Mouse (Mus musculus): Measurements from ENCODE around the gene Sirt7. TPM values are rescaled to one million over a fixed set of nuclear protein-coding genes. Genes with fewer than 3 reads are reported as not detected.
"Not testable (repeated sequence)": the region's sequence is repeated elsewhere in the genome, so short reads cannot be mapped to it uniquely, and the experiment has no call there.

Sirt7 gene
- polyA plus RNA-seq, 1 experiment from 2014 or later: 32.7 TPM

DNA sequence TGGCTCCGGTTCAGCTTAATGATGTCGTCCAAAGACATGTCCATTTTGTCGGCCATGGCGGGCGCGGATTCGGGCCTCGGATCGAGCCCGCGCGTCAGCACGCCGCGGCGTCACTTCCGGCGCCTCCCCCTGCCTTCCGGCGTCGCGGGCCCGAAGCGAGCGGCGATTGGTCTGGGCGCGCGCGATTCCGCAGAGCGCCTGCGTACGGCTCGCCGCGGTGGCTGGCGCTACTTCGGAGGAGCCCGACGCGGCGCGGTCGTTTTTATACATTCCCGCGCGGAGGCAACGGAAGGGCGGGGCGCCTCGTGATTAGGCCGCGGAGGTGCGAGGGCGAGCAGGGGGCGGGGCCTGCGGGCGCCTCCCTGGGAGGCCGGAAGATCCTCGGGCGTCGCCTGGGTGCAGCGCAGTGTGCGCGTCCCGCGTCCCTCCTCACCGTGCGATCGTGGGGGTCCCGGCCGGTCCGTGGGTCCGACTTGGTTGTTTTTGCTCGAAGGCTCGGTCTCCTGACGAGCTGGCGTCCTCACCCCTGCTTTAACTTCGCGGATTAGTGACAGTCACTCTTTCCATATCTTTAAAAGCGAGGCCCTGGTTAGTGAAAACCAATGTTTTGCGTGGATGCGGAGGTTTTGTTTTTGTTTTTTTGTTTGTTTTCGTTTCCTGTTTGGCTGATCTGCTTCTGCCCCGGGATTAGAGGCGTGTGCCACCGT, 26.6 kb downstream of the Sirt7 start, which contains the start of the genes Alyref and Anapc11:
Alyref (minus strand) TSS at position 83 of the 707 bp plus-strand sequence.
Anapc11 (plus strand) TSS at position 139 of the 707 bp plus-strand sequence.
- under 1% methylated on average over 86 of the region's 88 CpGs for WGBS
- ATAC-seq (replicated peaks; ENCODE audit: low FRiP score): peak; percentile 98
- Histone ChIP-seq H3K27ac (peak within 1 kb of the TSS; percentile 89), H3K4me2 (peak within 1 kb of the TSS; percentile 92), H3K9me3 (replicated peaks) (no peaks in the 10 kb centered on the region), H3K27me3 (no peaks in the 10 kb centered on the region), H3K36me3 (peaks cover 71% of the 10 kb centered on the region), H3K4me3 (replicated peaks) (peak within 1 kb of the TSS; percentile 99), H3K9ac (peak within 1 kb of the TSS; percentile 92), H3K4me1 (peaks cover 32% of the 10 kb centered on the region)

DNA sequence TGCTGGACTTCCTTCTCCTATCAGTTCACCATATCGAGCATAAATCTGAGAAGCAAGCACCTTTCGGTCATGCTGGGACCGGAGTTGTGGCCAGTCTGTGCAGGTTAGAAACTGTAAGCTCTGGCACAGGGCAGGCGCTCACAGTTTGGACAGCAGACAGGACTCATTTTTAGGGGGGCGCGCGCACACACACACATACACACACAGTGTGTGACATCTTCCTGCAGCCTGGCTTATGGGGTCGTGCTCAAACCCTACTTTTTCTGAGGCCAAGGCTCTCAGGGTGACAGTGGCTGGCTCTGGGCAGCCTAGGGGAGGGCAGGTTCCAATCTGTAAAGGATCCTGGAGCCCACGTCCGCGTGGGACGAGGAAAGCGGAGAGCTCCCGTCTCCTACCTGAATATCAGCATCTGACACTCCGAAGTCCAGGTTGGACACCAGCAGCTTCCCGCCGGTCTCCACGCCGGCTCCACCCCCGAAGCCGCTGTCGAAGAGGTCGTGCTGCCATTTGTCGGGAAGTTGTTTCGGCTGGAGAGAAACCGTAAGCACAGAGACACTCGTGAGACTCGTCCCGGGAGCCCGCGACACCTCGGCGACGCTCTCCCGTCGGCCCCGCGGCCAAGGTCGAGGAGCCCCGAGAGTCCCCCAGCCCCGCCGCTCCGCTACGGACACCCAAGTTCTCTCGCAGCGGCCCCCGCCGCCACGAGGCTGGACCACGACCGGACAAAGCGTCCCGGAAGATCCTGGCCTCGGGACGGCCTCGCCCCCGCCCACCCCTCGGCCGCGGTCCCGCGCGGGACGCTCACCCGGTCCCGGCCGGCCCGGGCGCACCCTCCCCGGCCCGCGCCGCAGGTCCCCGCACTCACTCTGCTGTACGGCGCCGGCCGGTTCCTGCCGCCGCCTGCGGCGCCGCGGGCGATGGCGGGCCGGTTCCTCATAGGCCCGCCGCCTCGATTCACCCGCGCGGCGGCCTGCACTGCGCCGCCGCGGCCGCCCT, 27.5 kb downstream of the Sirt7 start:
- Histone ChIP-seq H3K4me1 (peaks cover 32% of the 10 kb centered on the region), H3K4me2 (peak overlapping the region; percentile 92), H3K9me3 (replicated peaks) (no peaks in the 10 kb centered on the region), H3K4me3 (replicated peaks) (peak overlapping the region; percentile 99), H3K9ac (peak overlapping the region; percentile 92), H3K27me3 (no peaks in the 10 kb centered on the region), H3K27ac (peak overlapping the region; percentile 89), H3K36me3 (peaks cover 71% of the 10 kb centered on the region)
- ATAC-seq (replicated peaks; ENCODE audit: low FRiP score): peak; percentile 61
- 2% methylated on average over 99 of the region's 99 CpGs for WGBS

DNA sequence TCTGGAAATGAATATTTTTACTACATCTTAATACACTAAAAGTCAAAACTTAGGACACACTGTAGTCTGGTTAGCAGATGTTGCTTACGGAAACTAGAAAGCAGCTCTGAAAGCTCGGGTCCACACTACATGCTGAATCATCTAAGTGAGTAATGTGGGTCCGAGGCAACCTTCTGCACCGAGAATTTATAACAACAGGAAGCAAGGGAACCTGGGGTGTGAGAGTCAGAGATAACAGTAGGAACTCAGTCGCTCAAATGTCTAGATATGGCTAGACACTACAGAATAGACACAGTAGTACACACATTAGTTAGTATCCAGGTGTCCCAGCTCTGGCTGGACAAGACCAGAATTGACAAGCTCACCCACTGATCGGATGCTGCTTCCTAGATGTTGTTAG, 36.5 kb downstream of the Sirt7 start:
- Histone ChIP-seq H3K36me3 (peaks cover 99% of the 10 kb centered on the region), H3K4me1 (no peaks in the 10 kb centered on the region), H3K27ac (no peak overlapping the region), H3K4me3 (replicated peaks) (no peak overlapping the region), H3K9me3 (replicated peaks) (no peaks in the 10 kb centered on the region), H3K9ac (no peak overlapping the region), H3K27me3 (no peaks in the 10 kb centered on the region), H3K4me2 (no peak overlapping the region)
- no peak for ATAC-seq (replicated peaks; ENCODE audit: low FRiP score)
- 90% methylated on average over 6 of the region's 6 CpGs for WGBS

DNA sequence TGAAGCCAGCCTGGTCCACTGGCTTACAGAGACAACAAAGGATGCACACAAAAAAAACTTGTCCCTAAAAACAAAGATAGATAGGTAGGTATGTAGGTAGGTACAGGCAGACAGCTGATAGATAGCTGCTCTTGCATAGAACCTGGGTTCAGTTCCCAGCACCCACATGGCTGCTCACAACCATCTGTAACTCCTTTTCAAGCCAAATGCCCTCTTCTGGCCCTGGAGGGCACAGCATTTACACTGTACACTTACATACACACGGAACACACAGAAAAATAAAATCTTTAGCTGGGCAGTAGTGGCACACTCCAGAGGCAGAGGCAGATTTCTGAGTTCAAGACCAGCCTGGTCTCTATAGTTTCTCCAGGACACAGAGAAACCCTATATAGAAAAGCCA, 41.1 kb downstream of the Sirt7 start:
- no peaks in the 10 kb centered on the region for H3K27me3 ChIP-seq
- H3K36me3 ChIP-seq: peaks cover 66% of the 10 kb centered on the region
- H3K4me1 ChIP-seq: peaks cover 29% of the 10 kb centered on the region
- no peaks in the 10 kb centered on the region for H3K9me3 ChIP-seq (replicated peaks)
- no peak for ATAC-seq (replicated peaks; ENCODE audit: low FRiP score)
- 100% methylated on average over 1 of the region's 1 CpGs for WGBS
- H3K4me3 ChIP-seq (replicated peaks): no peak overlapping the region
- H3K4me2 ChIP-seq: no peak overlapping the region
- no peak overlapping the region for H3K9ac ChIP-seq
- H3K27ac ChIP-seq: no peak overlapping the region

DNA sequence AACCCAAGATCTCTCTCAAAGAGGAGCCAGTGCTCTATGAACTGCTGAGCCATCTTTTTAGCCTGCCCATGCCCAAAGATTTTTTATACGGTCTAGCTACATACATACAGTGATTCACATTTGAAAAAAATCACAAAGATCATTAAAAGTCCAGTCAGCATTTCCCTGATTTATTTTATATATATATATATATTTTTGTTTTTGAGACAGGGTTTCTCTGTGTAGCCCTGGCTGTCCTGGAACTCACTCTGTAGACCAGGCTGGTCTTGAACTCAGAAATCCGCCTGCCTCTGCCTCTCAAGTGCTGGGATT, 42.1 kb downstream of the Sirt7 start:
- H3K4me3 ChIP-seq (replicated peaks); H3K4me2 ChIP-seq; ATAC-seq (replicated peaks; ENCODE audit: low FRiP score); H3K9ac ChIP-seq; H3K9me3 ChIP-seq (replicated peaks); H3K27me3 ChIP-seq: not testable (repeated sequence)
- Histone ChIP-seq H3K27ac (peak overlapping the region; percentile 94; the same call in 1 of the 2 replicates), H3K36me3 (peaks cover 66% of the 10 kb centered on the region), H3K4me1 (peaks cover 39% of the 10 kb centered on the region)
- WGBS: 92% methylated on average over 2 of the region's 2 CpGs

DNA sequence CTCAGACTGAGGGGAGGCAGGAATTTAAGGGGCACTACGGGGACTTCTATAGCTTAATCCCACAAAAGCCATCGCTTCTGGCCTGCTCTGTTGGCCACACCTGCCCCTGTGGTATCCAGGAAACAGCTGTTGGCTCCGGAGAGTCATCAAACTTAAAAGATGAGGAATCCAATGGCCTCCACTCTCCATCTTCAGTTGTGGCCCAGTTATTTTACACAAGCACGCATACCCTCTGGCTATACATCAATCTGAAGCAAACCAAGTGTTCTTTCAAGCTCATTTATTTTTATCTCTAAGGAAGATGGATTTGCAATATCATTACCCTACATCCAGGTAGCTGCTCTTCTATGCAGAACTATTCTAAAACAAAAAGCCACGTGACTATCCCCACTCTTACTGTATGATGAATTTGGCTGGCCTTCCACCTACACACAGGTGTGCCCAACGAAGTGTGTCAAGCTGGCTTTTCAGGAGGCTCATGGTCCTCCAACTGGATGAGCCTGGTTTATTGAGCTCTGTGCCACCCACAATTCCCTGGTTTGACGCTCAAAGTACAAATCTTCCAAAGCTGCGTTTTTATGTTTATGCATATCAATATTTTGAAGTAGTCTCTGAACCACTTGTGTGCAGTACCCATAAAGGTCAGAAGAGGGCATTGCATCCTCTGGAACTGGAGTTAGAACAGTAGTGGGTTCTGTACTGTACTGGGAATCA, 42.6 kb downstream of the Sirt7 start:
- no peak for ATAC-seq (replicated peaks; ENCODE audit: low FRiP score)
- no peaks in the 10 kb centered on the region for H3K9me3 ChIP-seq (replicated peaks)
- peaks cover 66% of the 10 kb centered on the region for H3K36me3 ChIP-seq
- H3K27me3 ChIP-seq: no peaks in the 10 kb centered on the region
- peaks cover 44% of the 10 kb centered on the region for H3K4me1 ChIP-seq
- peak overlapping the region; percentile 96 for H3K9ac ChIP-seq
- WGBS: 71% methylated on average over 8 of the region's 8 CpGs
- H3K4me2 ChIP-seq: peak overlapping the region; percentile 90
- peak overlapping the region; percentile 94 for H3K27ac ChIP-seq
- H3K4me3 ChIP-seq (replicated peaks): peak overlapping the region; percentile 95

DNA sequence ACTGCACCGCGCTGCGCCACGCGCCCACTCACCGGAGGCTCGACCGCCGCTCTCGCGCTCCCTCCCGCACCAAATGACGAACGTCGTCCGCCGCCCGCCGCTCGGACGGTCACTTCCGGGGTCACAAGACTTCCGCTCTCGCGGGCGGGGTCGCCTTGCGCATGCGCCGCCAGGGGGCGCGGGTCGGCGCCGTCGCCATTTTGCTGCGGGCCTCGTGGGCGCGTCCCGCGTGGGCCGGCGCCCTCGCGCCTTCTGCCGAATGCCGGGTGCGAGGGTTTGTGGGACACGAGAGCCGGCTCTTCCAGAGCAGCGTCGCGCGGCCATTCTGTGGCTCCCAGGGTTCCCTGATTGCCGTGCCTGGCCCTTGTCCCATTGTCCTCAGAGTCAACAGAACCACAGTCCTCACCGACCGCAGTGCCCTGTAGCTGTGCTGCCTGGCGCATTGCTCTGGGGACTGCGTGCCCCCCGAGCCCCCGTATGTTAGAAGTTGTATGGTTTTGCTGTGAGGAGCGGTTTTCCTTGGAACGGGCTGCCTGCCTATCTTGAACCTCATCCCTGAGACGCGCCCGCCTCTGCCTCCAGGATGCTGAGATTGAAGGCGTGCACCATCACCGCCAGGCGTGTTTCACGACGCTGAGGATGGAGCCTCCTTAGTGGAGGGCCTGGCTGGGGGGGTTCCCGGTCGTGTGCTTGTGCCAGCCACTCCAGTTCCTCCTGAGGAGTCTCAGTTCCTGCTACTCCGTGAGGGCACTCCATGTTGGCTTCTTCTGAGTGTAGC, 43.4 kb downstream of the Sirt7 start, which contains the start of gene Arhgdia:
Arhgdia (minus strand) TSS at position 135 of the 778 bp plus-strand sequence.
- 5% methylated on average over 66 of the region's 75 CpGs for WGBS
- Histone ChIP-seq H3K4me1 (peaks cover 48% of the 10 kb centered on the region), H3K9ac (peak within 1 kb of the TSS; percentile 96), H3K4me2 (peak within 1 kb of the TSS; percentile 90), H3K27me3 (no peaks in the 10 kb centered on the region), H3K9me3 (replicated peaks) (no peaks in the 10 kb centered on the region), H3K4me3 (replicated peaks) (peak within 1 kb of the TSS; percentile 95), H3K36me3 (peaks cover 62% of the 10 kb centered on the region), H3K27ac (peak within 1 kb of the TSS; percentile 94)
- ATAC-seq (replicated peaks; ENCODE audit: low FRiP score): peak; percentile 15; the same call in 1 of the 2 replicates

DNA sequence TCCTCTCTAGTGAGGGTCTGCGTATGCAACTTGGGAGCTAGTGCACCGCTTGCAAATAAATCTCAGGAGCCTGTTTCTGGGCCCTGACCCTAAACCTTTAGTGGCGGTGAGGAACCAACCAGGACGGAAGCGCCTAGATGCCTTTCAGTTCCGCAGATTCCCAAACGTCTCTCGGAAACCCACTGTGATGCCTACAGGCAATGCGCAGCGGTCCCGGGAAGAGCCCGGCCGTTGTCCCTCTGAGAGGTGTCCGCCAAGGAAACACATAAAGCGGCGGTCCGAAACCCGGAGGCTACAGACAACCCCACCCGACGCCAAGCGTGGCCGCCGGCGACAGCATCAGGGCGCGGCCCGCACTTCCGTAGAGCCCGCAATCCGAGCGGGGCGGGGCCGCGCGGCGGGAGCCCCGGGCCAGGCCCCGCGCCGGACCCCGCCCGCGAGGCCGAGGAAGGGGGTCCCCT, 44.1 kb downstream of the Sirt7 start:
- Histone ChIP-seq H3K9ac (peak overlapping the region; percentile 96), H3K36me3 (peaks cover 55% of the 10 kb centered on the region), H3K9me3 (replicated peaks) (no peaks in the 10 kb centered on the region), H3K4me3 (replicated peaks) (peak overlapping the region; percentile 95), H3K4me2 (peak overlapping the region; percentile 90), H3K27me3 (no peaks in the 10 kb centered on the region), H3K4me1 (peaks cover 48% of the 10 kb centered on the region), H3K27ac (peak overlapping the region; percentile 94)
- peak; percentile 30; the same call in 1 of the 2 replicates for ATAC-seq (replicated peaks; ENCODE audit: low FRiP score)
- 1% methylated on average over 43 of the region's 44 CpGs for WGBS

DNA sequence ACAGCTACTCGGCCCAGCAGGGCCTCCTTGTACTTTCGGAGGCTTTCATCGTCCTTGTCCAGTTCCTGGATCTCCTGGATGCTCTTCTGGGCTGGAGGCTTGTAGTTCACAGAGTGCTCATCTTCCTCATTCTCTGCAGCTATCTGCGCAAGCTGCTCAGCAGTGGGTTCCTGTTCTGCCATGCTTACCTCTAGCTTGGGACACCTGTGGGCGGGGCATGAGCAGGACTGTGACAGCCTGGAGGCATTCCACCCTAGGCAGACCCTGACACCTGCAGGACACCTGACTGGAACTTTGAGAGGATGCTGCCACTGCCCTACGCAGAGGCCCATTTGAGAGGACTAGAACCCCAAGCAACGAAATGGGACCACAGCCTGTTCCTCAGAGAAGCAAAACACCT, 44.9 kb downstream of the Sirt7 start:
- Histone ChIP-seq H3K9me3 (replicated peaks) (no peaks in the 10 kb centered on the region), H3K27me3 (no peaks in the 10 kb centered on the region), H3K4me1 (peaks cover 48% of the 10 kb centered on the region), H3K4me3 (replicated peaks) (peak overlapping the region; percentile 95), H3K27ac (peak overlapping the region; percentile 94), H3K36me3 (peaks cover 47% of the 10 kb centered on the region), H3K9ac (peak overlapping the region; percentile 96), H3K4me2 (peak overlapping the region; percentile 90)
- 56% methylated on average over 7 of the region's 7 CpGs for WGBS
- no peak for ATAC-seq (replicated peaks; ENCODE audit: low FRiP score)

DNA sequence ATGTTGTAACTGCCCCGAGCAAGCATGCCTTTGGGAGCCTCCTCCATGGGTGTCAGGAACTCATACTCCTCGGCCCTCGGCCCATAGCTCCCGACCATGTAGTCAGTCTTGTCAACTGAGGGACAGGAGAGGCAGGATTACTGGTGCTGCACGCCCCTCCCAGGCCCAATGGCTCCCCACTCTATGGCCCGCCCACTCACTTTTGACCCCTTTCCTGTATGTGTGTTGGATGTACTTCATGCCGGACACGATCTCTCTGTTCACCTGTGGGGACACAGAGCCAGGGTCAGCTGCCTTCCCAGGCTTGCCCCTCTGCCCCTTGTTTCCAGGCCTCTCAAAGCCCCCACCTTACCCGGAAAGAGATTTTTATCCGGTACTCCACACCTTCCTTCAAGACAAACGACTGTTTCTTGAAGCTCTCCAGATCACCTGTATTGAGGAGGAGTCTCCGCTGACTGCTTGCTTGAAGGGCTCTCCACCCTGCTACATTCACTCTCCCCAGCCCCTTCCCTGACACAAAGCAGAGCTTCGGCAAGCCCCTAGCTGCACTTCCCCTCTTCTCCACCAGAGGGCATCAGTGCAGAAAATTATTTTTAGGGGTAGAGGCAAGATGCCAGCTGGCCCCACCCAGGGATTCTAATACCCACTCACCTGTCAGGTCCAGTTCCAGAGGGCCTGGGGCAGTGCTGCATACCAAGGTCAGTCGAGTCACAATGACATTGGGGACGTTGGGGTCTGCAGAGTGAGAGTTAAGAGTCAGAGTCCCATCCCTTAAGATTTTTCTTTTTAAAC, 45.5 kb downstream of the Sirt7 start:
- ATAC-seq (replicated peaks; ENCODE audit: low FRiP score): peak; percentile 12; the same call in 1 of the 2 replicates
- 45% methylated on average over 15 of the region's 15 CpGs for WGBS

More for the DNA sequence above, 45.5 kb downstream of the Sirt7 start:
- H3K36me3 ChIP-seq: peaks cover 41% of the 10 kb centered on the region
- H3K4me3 ChIP-seq (replicated peaks): peak overlapping the region; percentile 95
- no peaks in the 10 kb centered on the region for H3K9me3 ChIP-seq (replicated peaks)
- H3K9ac ChIP-seq: peak overlapping the region; percentile 96
- H3K4me1 ChIP-seq: peaks cover 51% of the 10 kb centered on the region
- H3K27me3 ChIP-seq: no peaks in the 10 kb centered on the region
- H3K27ac ChIP-seq: peak overlapping the region; percentile 94
- H3K4me2 ChIP-seq: peak overlapping the region; percentile 90

Measured in kidney, embryonic 15.5 days (tissue).